Mouse (Mus musculus): ENCODE data around the gene Kdm2b. TPM values are rescaled to one million over a fixed set of nuclear protein-coding genes. Genes with fewer than 3 reads are reported as not detected.
A peak's percentile ranks its signal among the peaks of the same experiment; 100 is the strongest.

Gene Kdm2b
- polyA plus RNA-seq, 1 experiment from 2014 or later = 31.0 TPM

DNA sequence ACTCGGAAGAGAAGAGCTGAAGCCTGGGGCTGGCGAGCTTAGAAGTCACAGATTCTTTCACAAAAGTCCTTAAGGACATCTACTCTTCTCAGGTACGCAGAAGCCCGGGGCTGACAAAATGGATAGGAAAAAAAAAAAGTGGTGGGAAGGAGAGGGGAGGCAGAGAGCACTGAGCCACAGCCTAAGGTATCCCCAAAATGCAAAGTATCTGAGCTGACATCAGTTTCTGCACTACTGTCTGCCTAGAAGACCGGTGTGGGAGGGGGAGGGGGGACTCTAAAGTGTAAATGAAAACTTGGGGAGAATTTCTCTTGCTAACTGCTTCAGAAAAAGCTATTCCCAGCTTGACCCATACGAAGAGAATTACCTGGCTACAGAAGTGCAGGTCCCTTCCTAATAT, 91.5 kb downstream of the Kdm2b start:
- Histone ChIP-seq H3K27ac (replicated peaks; ENCODE audit: low read depth, low read length) (no peak overlapping the region), H3K4me2 (ENCODE audit: low read depth, low read length) (no peak overlapping the region), H3K4me1 (ENCODE audit: control insufficient read depth, insufficient read depth, low read length) (peaks cover 14% of the 10 kb centered on the region), H3K4me3 (ENCODE audit: low read depth, low read length) (no peak overlapping the region; the same call in 1 of the 2 replicates), H3K9ac (ENCODE audit: low read depth, low read length) (0 out of 2 replicates have a peak overlapping the region, but pooled peaks have one; percentile 15), H3K9me3 (ENCODE audit: control insufficient read depth, low read length) (no peaks in the 10 kb centered on the region), H3K36me3 (ENCODE audit: control insufficient read depth, insufficient read depth, low read length) (no peaks in the 10 kb centered on the region), H3K27me3 (replicated peaks; ENCODE audit: control insufficient read depth, insufficient read depth, low read length) (no peaks in the 10 kb centered on the region)
- WGBS = 75% methylated on average over 6 of the region's 6 CpGs
- ATAC-seq (ENCODE audit: low read depth) = no peak
- no peak for DNase-seq (ENCODE audit: low spot score)

DNA sequence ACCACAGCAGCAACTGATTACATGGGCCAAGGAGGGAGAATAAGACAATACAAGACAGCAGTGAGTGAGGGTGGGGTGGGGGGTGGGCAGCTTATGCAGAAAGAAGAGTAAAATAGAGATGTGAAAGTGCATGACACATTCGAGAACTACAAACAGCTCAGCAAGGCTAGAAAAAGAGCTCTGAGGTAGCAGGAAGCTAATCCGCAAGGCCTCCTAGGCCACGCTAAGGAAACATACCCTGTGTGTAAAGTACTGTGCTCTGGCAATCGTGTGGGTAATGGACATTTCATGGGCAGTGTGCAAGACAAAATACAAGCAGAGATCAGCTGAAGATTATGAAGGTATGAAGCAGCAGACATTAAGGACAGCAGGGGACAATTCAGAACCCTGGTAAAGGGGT, 94.8 kb downstream of the Kdm2b start:
- H3K27me3 ChIP-seq (replicated peaks; ENCODE audit: control insufficient read depth, insufficient read depth, low read length) = no peaks in the 10 kb centered on the region
- no peak for ATAC-seq (ENCODE audit: low read depth)
- peaks cover 14% of the 10 kb centered on the region for H3K4me1 ChIP-seq (ENCODE audit: control insufficient read depth, insufficient read depth, low read length)
- no peak for DNase-seq (ENCODE audit: low spot score)
- no peaks in the 10 kb centered on the region for H3K36me3 ChIP-seq (ENCODE audit: control insufficient read depth, insufficient read depth, low read length)
- H3K9me3 ChIP-seq (ENCODE audit: control insufficient read depth, low read length) = no peaks in the 10 kb centered on the region
- peak overlapping the region; percentile 19; the same call in 1 of the 2 replicates for H3K9ac ChIP-seq (ENCODE audit: low read depth, low read length)
- WGBS = 73% methylated on average over 4 of the region's 4 CpGs
- H3K4me3 ChIP-seq (ENCODE audit: low read depth, low read length) = no peak overlapping the region
- H3K27ac ChIP-seq (replicated peaks; ENCODE audit: low read depth, low read length) = no peak overlapping the region
- H3K4me2 ChIP-seq (ENCODE audit: low read depth, low read length) = no peak overlapping the region

DNA sequence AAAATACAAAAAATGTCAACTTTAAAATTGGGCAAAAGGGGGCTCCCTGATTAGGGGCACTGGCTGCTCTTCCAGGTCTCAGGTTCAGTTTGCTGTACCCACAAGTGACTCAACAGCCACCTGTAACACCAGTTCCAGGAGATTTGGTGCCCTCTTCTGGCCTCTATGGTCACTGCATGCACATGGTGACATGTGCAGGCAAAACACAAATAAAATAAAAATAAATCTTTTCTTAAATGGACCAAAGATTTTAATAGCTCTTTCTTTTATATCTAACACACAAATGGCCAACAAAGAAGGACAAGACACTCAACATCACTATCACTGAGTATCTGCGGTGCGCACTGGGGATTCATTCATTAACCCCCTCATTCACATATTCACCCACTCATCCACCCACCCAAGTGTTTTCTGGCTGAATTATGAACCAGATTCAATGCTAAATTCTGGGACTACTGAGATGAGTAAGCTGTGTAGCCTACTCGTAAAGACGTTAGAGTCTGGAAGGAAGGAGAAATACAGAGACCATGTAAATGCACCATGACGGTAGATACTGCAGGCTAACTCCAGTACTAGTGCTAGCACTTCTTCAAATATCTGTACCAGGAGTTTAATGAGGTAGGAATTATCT, 95.5 kb downstream of the Kdm2b start:
- Histone ChIP-seq H3K9me3 (ENCODE audit: control insufficient read depth, low read length) (no peaks in the 10 kb centered on the region), H3K36me3 (ENCODE audit: control insufficient read depth, insufficient read depth, low read length) (no peaks in the 10 kb centered on the region), H3K4me1 (ENCODE audit: control insufficient read depth, insufficient read depth, low read length) (peaks cover 14% of the 10 kb centered on the region), H3K27me3 (replicated peaks; ENCODE audit: control insufficient read depth, insufficient read depth, low read length) (no peaks in the 10 kb centered on the region), H3K4me2 (ENCODE audit: low read depth, low read length) (no peak overlapping the region), H3K9ac (ENCODE audit: low read depth, low read length) (no peak overlapping the region), H3K27ac (replicated peaks; ENCODE audit: low read depth, low read length) (no peak overlapping the region), H3K4me3 (ENCODE audit: low read depth, low read length) (no peak overlapping the region)
- DNase-seq (ENCODE audit: low spot score) = no peak
- WGBS = 91% methylated on average over 5 of the region's 5 CpGs
- no peak for ATAC-seq (ENCODE audit: low read depth)

DNA sequence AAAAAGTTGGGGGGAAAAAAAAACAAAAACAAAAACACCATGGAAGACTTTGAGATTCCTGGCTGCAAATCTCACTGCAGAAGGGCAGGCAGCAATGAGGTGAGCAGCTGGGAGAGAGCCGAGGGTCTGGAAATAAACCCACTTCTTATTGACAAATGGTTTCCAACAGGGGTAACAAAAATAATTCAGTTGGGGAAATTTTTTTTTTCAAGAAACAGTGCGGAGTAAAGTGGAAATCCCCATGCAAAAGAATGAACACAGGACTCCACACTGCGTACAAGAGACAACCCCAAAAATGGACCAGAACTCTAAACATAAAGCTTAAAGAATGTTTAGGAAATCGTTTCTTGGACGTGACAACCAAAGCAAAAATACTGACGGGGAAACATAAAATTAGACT, 96.4 kb downstream of the Kdm2b start:
- peaks cover 5% of the 10 kb centered on the region; the same call in 1 of the 2 replicates for H3K4me1 ChIP-seq (ENCODE audit: control insufficient read depth, insufficient read depth, low read length)
- H3K4me2 ChIP-seq (ENCODE audit: low read depth, low read length) = no peak overlapping the region
- no peaks in the 10 kb centered on the region for H3K9me3 ChIP-seq (ENCODE audit: control insufficient read depth, low read length)
- H3K27ac ChIP-seq (replicated peaks; ENCODE audit: low read depth, low read length) = no peak overlapping the region
- no peak overlapping the region for H3K4me3 ChIP-seq (ENCODE audit: low read depth, low read length)
- 0 out of 2 replicates have a peak, but pooled peaks cover 3% of the 10 kb centered on the region for H3K36me3 ChIP-seq (ENCODE audit: control insufficient read depth, insufficient read depth, low read length)
- no peak overlapping the region for H3K9ac ChIP-seq (ENCODE audit: low read depth, low read length)
- ATAC-seq (ENCODE audit: low read depth) (no peak), DNase-seq (ENCODE audit: low spot score) (no peak)
- no peaks in the 10 kb centered on the region for H3K27me3 ChIP-seq (replicated peaks; ENCODE audit: control insufficient read depth, insufficient read depth, low read length)
- WGBS = 95% methylated on average over 6 of the region's 6 CpGs

DNA sequence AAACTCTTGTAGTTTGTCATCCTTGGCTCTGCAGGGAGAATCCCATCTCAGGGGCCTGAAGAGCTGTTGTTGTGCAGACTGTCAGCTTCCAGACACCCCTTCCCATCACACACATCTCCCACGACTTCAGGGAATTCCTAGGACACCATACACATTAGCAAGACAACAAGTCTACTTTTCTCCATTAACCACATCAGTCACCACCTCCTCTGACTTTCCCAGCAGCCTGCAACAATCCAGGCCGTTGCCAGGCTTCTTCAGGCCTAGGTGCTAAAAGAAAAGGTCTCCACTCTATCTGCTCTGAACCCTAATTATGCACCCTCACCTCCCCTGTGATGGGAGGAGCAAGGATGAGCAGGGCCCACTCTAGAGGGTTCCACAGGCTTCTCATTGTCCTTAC, 99.2 kb downstream of the Kdm2b start:
- WGBS = 68% methylated on average over 2 of the region's 2 CpGs

DNA sequence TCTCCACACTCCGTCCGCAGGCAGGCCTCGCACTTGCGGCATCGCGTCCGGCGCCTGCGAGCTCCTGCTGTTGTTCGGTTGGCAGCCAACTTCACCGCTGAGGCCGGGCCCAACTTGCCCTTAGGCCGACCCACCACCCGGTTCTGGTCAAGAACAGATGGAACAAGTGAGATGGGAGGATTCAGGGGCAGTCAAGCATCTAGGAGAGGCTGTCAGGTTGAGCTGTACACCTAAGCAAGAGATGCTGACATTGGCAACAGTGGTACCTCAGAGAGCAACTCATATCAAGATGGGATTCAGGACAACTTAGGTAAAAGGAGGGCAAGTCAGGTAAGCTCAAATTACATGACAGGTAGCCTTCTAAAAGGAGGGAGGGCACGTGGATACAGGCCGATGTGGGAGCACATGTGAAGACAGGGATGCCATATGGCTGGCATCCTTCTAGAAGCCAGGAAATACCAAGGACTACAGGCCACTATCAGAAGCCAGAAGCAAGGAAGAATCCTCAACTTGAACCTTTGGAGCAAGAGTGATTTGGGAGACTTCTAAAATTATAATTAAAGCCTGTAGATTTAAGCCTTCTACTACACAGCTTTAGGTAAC, 100.9 kb downstream of the Kdm2b start:
- Histone ChIP-seq H3K9me3 (ENCODE audit: control insufficient read depth, low read length) (no peaks in the 10 kb centered on the region), H3K27ac (replicated peaks; ENCODE audit: low read depth, low read length) (no peak overlapping the region), H3K4me3 (ENCODE audit: low read depth, low read length) (no peak overlapping the region), H3K27me3 (replicated peaks; ENCODE audit: control insufficient read depth, insufficient read depth, low read length) (no peaks in the 10 kb centered on the region), H3K4me2 (ENCODE audit: low read depth, low read length) (no peak overlapping the region), H3K4me1 (ENCODE audit: control insufficient read depth, insufficient read depth, low read length) (no peaks in the 10 kb centered on the region), H3K36me3 (ENCODE audit: control insufficient read depth, insufficient read depth, low read length) (peaks cover 5% of the 10 kb centered on the region; the same call in 1 of the 2 replicates), H3K9ac (ENCODE audit: low read depth, low read length) (no peak overlapping the region)
- ATAC-seq (ENCODE audit: low read depth) = no peak
- no peak for DNase-seq (ENCODE audit: low spot score)
- 88% methylated on average over 16 of the region's 16 CpGs for WGBS

More for the DNA sequence above, 99.2 kb downstream of the Kdm2b start:
- no peaks in the 10 kb centered on the region for H3K4me1 ChIP-seq (ENCODE audit: control insufficient read depth, insufficient read depth, low read length)
- H3K27me3 ChIP-seq (replicated peaks; ENCODE audit: control insufficient read depth, insufficient read depth, low read length) = no peaks in the 10 kb centered on the region
- no peak overlapping the region for H3K9ac ChIP-seq (ENCODE audit: low read depth, low read length)
- H3K9me3 ChIP-seq (ENCODE audit: control insufficient read depth, low read length) = no peaks in the 10 kb centered on the region
- 0 out of 2 replicates have a peak, but pooled peaks cover 5% of the 10 kb centered on the region for H3K36me3 ChIP-seq (ENCODE audit: control insufficient read depth, insufficient read depth, low read length)
- H3K27ac ChIP-seq (replicated peaks; ENCODE audit: low read depth, low read length) = no peak overlapping the region
- no peak for DNase-seq (ENCODE audit: low spot score)
- no peak for ATAC-seq (ENCODE audit: low read depth)
- no peak overlapping the region for H3K4me2 ChIP-seq (ENCODE audit: low read depth, low read length)
- no peak overlapping the region for H3K4me3 ChIP-seq (ENCODE audit: low read depth, low read length)

DNA sequence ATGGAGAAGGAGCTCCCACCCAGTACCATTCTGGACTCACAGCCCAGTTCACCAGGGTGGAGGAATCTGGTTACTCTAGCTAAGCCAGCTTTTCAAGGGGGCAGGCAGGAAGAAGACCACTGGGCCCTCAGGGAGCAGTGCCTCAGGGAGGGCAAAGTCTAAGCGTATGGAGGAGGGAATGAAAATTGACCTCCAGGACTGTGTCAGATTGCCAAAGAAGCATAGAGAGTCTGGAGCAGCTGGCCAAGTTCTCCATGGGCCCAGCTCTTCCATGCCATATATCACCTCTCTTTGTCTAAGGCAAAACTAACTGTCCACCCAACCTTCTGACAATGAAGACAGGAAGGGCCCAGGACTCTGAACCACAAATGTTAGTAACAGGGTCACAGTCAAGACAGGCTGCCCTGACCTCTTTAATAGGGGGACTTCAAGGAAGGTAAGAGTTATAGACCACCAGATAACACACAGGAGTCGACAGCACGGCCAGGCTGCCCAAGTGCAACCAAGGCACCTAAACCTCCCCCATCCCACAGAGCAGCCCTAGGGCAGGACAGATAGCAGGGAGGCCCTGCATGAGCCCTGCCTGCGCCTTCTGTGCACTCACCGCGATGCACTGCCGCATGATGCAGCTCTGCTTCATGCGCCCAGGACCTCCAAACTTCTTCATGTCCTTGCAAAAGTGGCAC, 101.6 kb downstream of the Kdm2b start:
- DNase-seq (ENCODE audit: low spot score) = no peak
- H3K4me3 ChIP-seq (ENCODE audit: low read depth, low read length) = no peak overlapping the region
- H3K4me1 ChIP-seq (ENCODE audit: control insufficient read depth, insufficient read depth, low read length) = no peaks in the 10 kb centered on the region
- WGBS = 84% methylated on average over 8 of the region's 8 CpGs
- no peak overlapping the region for H3K27ac ChIP-seq (replicated peaks; ENCODE audit: low read depth, low read length)
- H3K36me3 ChIP-seq (ENCODE audit: control insufficient read depth, insufficient read depth, low read length) = peaks cover 5% of the 10 kb centered on the region; the same call in 1 of the 2 replicates
- H3K9me3 ChIP-seq (ENCODE audit: control insufficient read depth, low read length) = no peaks in the 10 kb centered on the region
- ATAC-seq (ENCODE audit: low read depth) = no peak
- no peak overlapping the region for H3K4me2 ChIP-seq (ENCODE audit: low read depth, low read length)
- no peaks in the 10 kb centered on the region for H3K27me3 ChIP-seq (replicated peaks; ENCODE audit: control insufficient read depth, insufficient read depth, low read length)
- H3K9ac ChIP-seq (ENCODE audit: low read depth, low read length) = no peak overlapping the region

DNA sequence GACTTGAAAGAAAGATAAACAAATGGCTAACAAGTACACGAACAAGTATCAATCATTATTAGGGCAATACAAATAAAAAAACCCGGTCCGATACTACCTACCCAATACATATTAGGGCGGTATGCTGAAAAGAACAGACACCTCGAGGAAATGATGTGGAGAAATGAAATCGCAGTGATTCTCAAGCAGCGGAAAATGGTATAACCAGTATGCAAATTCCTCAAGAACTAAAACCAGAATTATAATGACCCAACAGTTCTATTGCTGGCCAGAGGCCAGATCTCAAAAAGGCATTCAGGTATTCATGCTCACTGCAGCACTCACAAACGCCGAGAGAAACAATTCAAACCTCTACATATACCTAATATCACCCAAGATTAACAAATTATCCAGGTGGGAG, 102.6 kb downstream of the Kdm2b start:
- DNase-seq (ENCODE audit: low spot score) = no peak
- no peak for ATAC-seq (ENCODE audit: low read depth)

More for the DNA sequence above, 102.6 kb downstream of the Kdm2b start:
- Histone ChIP-seq H3K4me2 (ENCODE audit: low read depth, low read length) (no peak overlapping the region), H3K4me3 (ENCODE audit: low read depth, low read length) (no peak overlapping the region), H3K4me1 (ENCODE audit: control insufficient read depth, insufficient read depth, low read length) (no peaks in the 10 kb centered on the region), H3K9me3 (ENCODE audit: control insufficient read depth, low read length) (no peaks in the 10 kb centered on the region), H3K27me3 (replicated peaks; ENCODE audit: control insufficient read depth, insufficient read depth, low read length) (no peaks in the 10 kb centered on the region), H3K27ac (replicated peaks; ENCODE audit: low read depth, low read length) (no peak overlapping the region), H3K36me3 (ENCODE audit: control insufficient read depth, insufficient read depth, low read length) (peaks cover 7% of the 10 kb centered on the region), H3K9ac (ENCODE audit: low read depth, low read length) (no peak overlapping the region)
- 88% methylated on average over 9 of the region's 9 CpGs for WGBS
